Mouse (Mus musculus): ENCODE data around the gene Ephb1. TPM values are rescaled to one million over a fixed set of nuclear protein-coding genes. Genes with fewer than 3 reads are reported as not detected.

The Ephb1 gene
- not detected for polyA plus RNA-seq (2017; shearing (Covaris generic))

DNA sequence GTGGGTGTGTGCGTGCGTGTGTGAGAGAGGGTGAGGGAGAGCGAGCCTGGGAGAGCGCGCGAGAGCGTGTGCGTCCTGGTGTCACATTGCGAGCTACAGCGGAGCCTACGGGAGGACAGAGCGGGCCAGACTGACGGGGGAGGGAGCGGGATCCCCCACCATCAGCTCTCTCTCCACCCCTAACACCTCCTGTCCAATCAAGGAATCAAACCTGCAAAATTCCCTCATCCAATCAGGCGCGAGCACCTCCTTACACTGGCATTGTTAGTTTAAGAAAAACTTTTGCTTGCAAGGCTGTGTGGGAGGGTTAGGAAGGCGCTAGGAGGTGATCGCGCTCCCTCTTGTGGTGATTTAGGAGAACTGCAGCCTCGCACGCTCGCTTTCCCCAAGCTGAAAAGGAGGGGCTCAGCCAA is at the start of gene Ephb1:
Gene Ephb1 (minus strand): TSS at position 133 of the 413 bp plus-strand sequence.

Other genes with a start within 250 kb of the Ephb1 start
- gene Ky, start 151.1 kb upstream of the Ephb1 start, polyA plus RNA-seq (2017; shearing (Covaris generic)) = 0.22 TPM